Mouse (Mus musculus) neutrophil, adult 5-6 weeks (primary cell): ENCODE measurements around the gene Wscd2. TPM values are rescaled to one million over a fixed set of nuclear protein-coding genes. Genes with fewer than 3 reads are reported as not detected.

Experiments used
- ATAC-seq: fragments of 151-379, 151-347 bp; 2 replicates; pipeline ENCODE4 v1.8.0; 2017; ENCODE audit warnings: mild to moderate bottlenecking, moderate TSS enrichment; ENCODE audit not compliant: insufficient number of reproducible peaks, poor library complexity, low FRiP score, severe bottlenecking; ENCODE audit errors: extremely low read depth
- total RNA-seq: library from RNA; stranded (forward); fragments of 200-1000 nt; gene quantifications from 2 replicates; pipeline ENCODE4 v1.2.3, GENCODE M21; 2017

Wscd2 gene
- total RNA-seq: 0.74 and 1.0 TPM in 2 replicates

GRCm38 (mm10) chr5:113490033-113490432, at the start of gene Wscd2:
Wscd2 (plus strand) TSS chr5:113490333.
- no peak for ATAC-seq

GRCm38 (mm10) chr5:113442180-113442579, 48.0 kb upstream of the Wscd2 start:
- no peak for ATAC-seq

- ATAC-seq: no peak
Measured at GRCm38 (mm10) chr5:113448023-113448734, 42.0 kb upstream of the Wscd2 start.

GRCm38 (mm10) chr5:113449336-113449735, 40.8 kb upstream of the Wscd2 start:
- ATAC-seq: no peak

GRCm38 (mm10) chr5:113452691-113453090, 37.4 kb upstream of the Wscd2 start:
- no peak for ATAC-seq

GRCm38 (mm10) chr5:113453356-113453755, 36.8 kb upstream of the Wscd2 start:
- no peak for ATAC-seq

GRCm38 (mm10) chr5:113456020-113456419, 34.1 kb upstream of the Wscd2 start:
- no peak for ATAC-seq

- ATAC-seq: no peak
Measured at GRCm38 (mm10) chr5:113456756-113457155, 33.4 kb upstream of the Wscd2 start.

- no peak for ATAC-seq
Measured at GRCm38 (mm10) chr5:113457260-113457659, 32.9 kb upstream of the Wscd2 start.

- no peak for ATAC-seq
Measured at GRCm38 (mm10) chr5:113459942-113460341, 30.2 kb upstream of the Wscd2 start.

- ATAC-seq: no peak
Measured at GRCm38 (mm10) chr5:113461582-113461981, 28.6 kb upstream of the Wscd2 start.

- ATAC-seq: no peak
Measured at GRCm38 (mm10) chr5:113461998-113462625, 28.0 kb upstream of the Wscd2 start.

- ATAC-seq: no peak
Measured at GRCm38 (mm10) chr5:113464731-113465130, 25.4 kb upstream of the Wscd2 start.

GRCm38 (mm10) chr5:113466536-113466935, 23.6 kb upstream of the Wscd2 start:
- ATAC-seq: no peak

- ATAC-seq: no peak
Measured at GRCm38 (mm10) chr5:113467072-113467471, 23.1 kb upstream of the Wscd2 start.

- no peak for ATAC-seq
Measured at GRCm38 (mm10) chr5:113467765-113468164, 22.4 kb upstream of the Wscd2 start.

GRCm38 (mm10) chr5:113468625-113469024, 21.5 kb upstream of the Wscd2 start:
- ATAC-seq: no peak

- no peak for ATAC-seq
Measured at GRCm38 (mm10) chr5:113469231-113469630, 20.9 kb upstream of the Wscd2 start.

- no peak for ATAC-seq
Measured at GRCm38 (mm10) chr5:113469826-113470225, 20.3 kb upstream of the Wscd2 start.

GRCm38 (mm10) chr5:113471417-113471816, 18.7 kb upstream of the Wscd2 start:
- no peak for ATAC-seq

GRCm38 (mm10) chr5:113472339-113472738, 17.8 kb upstream of the Wscd2 start:
- ATAC-seq: no peak
